Mouse (Mus musculus) CH12.LX (cell line): ENCODE data around the gene Zswim9. TPM values are rescaled to one million over a fixed set of nuclear protein-coding genes. Genes with fewer than 3 reads are reported as not detected.
A peak's percentile ranks its signal among the peaks of the same experiment; 100 is the strongest.

Source experiments
- DNase-seq: peaks from one replicate; pipeline ENCODE4 v3.0.0-alpha.2; 2013; ENCODE audit errors: extremely low read depth
- H3K27ac ChIP-seq: 2 replicates; pipeline ENCODE4 v1.5.1; 2012; ENCODE audit warnings: low read depth, mild to moderate bottlenecking, control low read depth, moderate library complexity; ENCODE audit not compliant: insufficient read depth
- H3K27me3 ChIP-seq: replicated peaks from 2 replicates; pipeline ENCODE3; 2012; ENCODE audit warnings: inconsistent platforms
- H3K36me3 ChIP-seq, 2 experiments: replicated peaks in 1 of 2; 2 replicates each; pipeline versions ENCODE3 to v1.6.1; 2012; ENCODE audit warnings: inconsistent platforms in 1 of 2, low read length in 1 of 2, mild to moderate bottlenecking in 1 of 2, mixed read lengths in 1 of 2, moderate library complexity in 1 of 2; ENCODE audit not compliant: control insufficient read depth in 1 of 2, insufficient read depth in 1 of 2
- H3K4me1 ChIP-seq, 2 experiments: 2 replicates each; pipeline ENCODE4 v1.6.1; 2012; ENCODE audit warnings: inconsistent platforms in 1 of 2, moderate library complexity in 1 of 2; ENCODE audit not compliant: insufficient read depth in 2 of 2, control insufficient read depth in 1 of 2
- H3K4me2 ChIP-seq: 2 replicates; pipeline ENCODE4 v1.6.1; 2012; ENCODE audit warnings: low read depth, mild to moderate bottlenecking, control low read depth; ENCODE audit not compliant: poor library complexity, insufficient read depth, severe bottlenecking
- H3K4me3 ChIP-seq, 3 experiments: fragments of 150-350 bp in 1 of 3; sonication (generic) in 1 of 3; replicated peaks in 1 of 3; 2 replicates each; pipeline versions ENCODE3 to v1.5.1; 2011 to 2012; ENCODE audit warnings: low read depth in 2 of 3, low read length in 2 of 3, mild to moderate bottlenecking in 2 of 3, moderate library complexity in 2 of 3, control low read depth in 1 of 3, improper control_type of control experiment in 1 of 3, inconsistent platforms in 1 of 3, mixed read lengths in 1 of 3; ENCODE audit not compliant: poor library complexity in 1 of 3
- H3K79me2 ChIP-seq: replicated peaks from 2 replicates; pipeline ENCODE4 v1.6.1; 2012; ENCODE audit warnings: mild to moderate bottlenecking, moderate library complexity; ENCODE audit not compliant: control insufficient read depth, poor library complexity, insufficient read depth, severe bottlenecking; ENCODE audit errors: extremely low read depth
- H3K9ac ChIP-seq: 2 replicates; pipeline ENCODE4 v1.6.1; 2012; ENCODE audit warnings: low read depth, mild to moderate bottlenecking, control low read depth, moderate library complexity; ENCODE audit not compliant: insufficient read depth
- H3K9me3 ChIP-seq: replicated peaks from 2 replicates; pipeline ENCODE3; 2012; ENCODE audit warnings: low read length, inconsistent platforms, mixed read lengths
- BHLHE40 ChIP-seq: IDR thresholded peaks from 2 replicates; pipeline ENCODE4 v1.6.1; 2011; ENCODE audit warnings: mild to moderate bottlenecking, low read depth, low read length, improper control_type of control experiment
- CHD2 ChIP-seq: IDR thresholded peaks from 2 replicates; pipeline ENCODE4 v1.6.1; 2011; ENCODE audit warnings: low read length, improper control_type of control experiment
- CTCF ChIP-seq, 2 experiments: IDR thresholded peaks in 1 of 2; conservative IDR thresholded peaks in 1 of 2; 2 replicates each; pipeline ENCODE4 v1.5.1; 2011 to 2012; ENCODE audit warnings: low read depth in 2 of 2, low read length in 2 of 2, improper control_type of control experiment in 1 of 2, inconsistent platforms in 1 of 2, mild to moderate bottlenecking in 1 of 2, moderate library complexity in 1 of 2
- E2F4 ChIP-seq: IDR thresholded peaks from 2 replicates; pipeline ENCODE4 v1.6.1; 2011; ENCODE audit warnings: low read depth, low read length, improper control_type of control experiment; ENCODE audit not compliant: insufficient replicate concordance
- EP300 ChIP-seq: IDR thresholded peaks from 2 replicates; pipeline ENCODE4 v1.6.1; 2011; ENCODE audit warnings: low read length, improper control_type of control experiment
- ETS1 ChIP-seq: conservative IDR thresholded peaks from 2 replicates; pipeline ENCODE4 v1.6.1; 2012; ENCODE audit warnings: low read depth, mild to moderate bottlenecking, inconsistent platforms, low read length, improper control_type of control experiment, moderate library complexity
- HCFC1 ChIP-seq: IDR thresholded peaks from 2 replicates; pipeline ENCODE4 v1.6.1; 2012; ENCODE audit warnings: low read depth, mild to moderate bottlenecking, inconsistent platforms, low read length, improper control_type of control experiment
- JUN ChIP-seq: IDR thresholded peaks from 2 replicates; pipeline ENCODE4 v1.6.1; 2011; ENCODE audit warnings: low read depth, mild to moderate bottlenecking, low read length, improper control_type of control experiment, moderate library complexity; ENCODE audit not compliant: insufficient read depth
- MAX ChIP-seq: IDR thresholded peaks from 2 replicates; pipeline ENCODE4 v1.6.1; 2011; ENCODE audit warnings: low read length, improper control_type of control experiment
- MAZ ChIP-seq: IDR thresholded peaks from 2 replicates; pipeline ENCODE4 v1.6.1; 2012; ENCODE audit warnings: low read depth, mild to moderate bottlenecking, inconsistent platforms, low read length, improper control_type of control experiment, moderate library complexity
- MEF2A ChIP-seq: IDR thresholded peaks from 2 replicates; pipeline ENCODE4 v1.6.1; 2014; ENCODE audit warnings: low read depth, mild to moderate bottlenecking, inconsistent platforms, low read length, improper control_type of control experiment, borderline replicate concordance
- MXI1 ChIP-seq: IDR thresholded peaks from 2 replicates; pipeline ENCODE4 v1.6.1; 2011; ENCODE audit warnings: mild to moderate bottlenecking, low read depth, low read length, improper control_type of control experiment
- MYC ChIP-seq: IDR thresholded peaks from 2 replicates; pipeline ENCODE4 v1.6.1; 2011; ENCODE audit warnings: low read depth, mild to moderate bottlenecking, improper control_type of control experiment, low read length
- NRF1 ChIP-seq: IDR thresholded peaks from 2 replicates; pipeline ENCODE4 v1.6.1; 2014; ENCODE audit warnings: low read depth, mild to moderate bottlenecking, inconsistent platforms, low read length, improper control_type of control experiment, moderate library complexity
- POLR2A ChIP-seq: IDR thresholded peaks from 2 replicates; pipeline ENCODE4 v1.6.1; 2011; ENCODE audit warnings: low read depth, mild to moderate bottlenecking, improper control_type of control experiment, low read length
- RCOR1 ChIP-seq: conservative IDR thresholded peaks from 2 replicates; pipeline ENCODE4 v1.6.1; 2012; ENCODE audit warnings: low read depth, mild to moderate bottlenecking, inconsistent platforms, low read length, improper control_type of control experiment
- SIN3A ChIP-seq: IDR thresholded peaks from 2 replicates; pipeline ENCODE4 v1.6.1; 2012; ENCODE audit warnings: low read length, improper control_type of control experiment, inconsistent platforms
- SMC3 ChIP-seq: IDR thresholded peaks from 2 replicates; pipeline ENCODE4 v1.6.1; 2011; ENCODE audit warnings: low read depth, low read length, improper control_type of control experiment
- TBP ChIP-seq: conservative IDR thresholded peaks from 2 replicates; pipeline ENCODE4 v1.6.1; 2011; ENCODE audit warnings: low read depth, low read length, improper control_type of control experiment
- TCF12 ChIP-seq: IDR thresholded peaks from 2 replicates; pipeline ENCODE4 v1.6.1; 2014; ENCODE audit warnings: low read depth, mild to moderate bottlenecking, inconsistent platforms, low read length, improper control_type of control experiment
- UBTF ChIP-seq: IDR thresholded peaks from 2 replicates; pipeline ENCODE4 v1.6.1; 2012; ENCODE audit warnings: low read depth, mild to moderate bottlenecking, inconsistent platforms, low read length, improper control_type of control experiment, moderate library complexity
- USF2 ChIP-seq: conservative IDR thresholded peaks from 2 replicates; pipeline ENCODE4 v1.6.1; 2011; ENCODE audit warnings: low read depth, low read length, improper control_type of control experiment
- ZC3H11A ChIP-seq: IDR thresholded peaks from 2 replicates; pipeline ENCODE4 v1.6.1; 2012; ENCODE audit warnings: low read depth, mild to moderate bottlenecking, inconsistent platforms, low read length, improper control_type of control experiment
- ZNF384 ChIP-seq: IDR thresholded peaks from 2 replicates; pipeline ENCODE4 v1.6.1; 2012; ENCODE audit warnings: low read depth, low read length, improper control_type of control experiment, inconsistent platforms
- dilution Hi-C: fragments of 300-500 bp; cut with MboI; formaldehyde crosslinking; loops from 2 replicates; pipeline ENCODE4 v1.14.3; 2020; ENCODE audit warnings: low sequenced_read_pairs; ENCODE audit not compliant: extremely low pct_unique_long_range_greater_than_20kb, extremely low pct_ligation_motif_present
- in situ Hi-C: fragments of 300-500 bp; cut with MboI; formaldehyde crosslinking; loops from 3 replicates; pipeline ENCODE4 v1.14.3; 2019; ENCODE audit warnings: low sequenced_read_pairs, low pct_ligation_motif_present, low pct_unique_long_range_greater_than_20kb, mixed read lengths
- polyA plus RNA-seq: library from polyadenylated mRNA; unstranded; fragments of >175 nt; gene quantifications from 2 replicates; pipeline ENCODE4 v1.2.1, GENCODE M21; 2012; ENCODE audit warnings: low read depth; ENCODE audit not compliant: insufficient read length
- total RNA-seq, 2 experiments: library from RNA; depleted of rRNA; stranded (reverse); fragments of 300-350 nt in 1 of 2; fragments of >200 nt in 1 of 2; gene quantifications; 2 replicates each; pipeline ENCODE4 v1.2.3; 2012 to 2014

Zswim9 gene
- total and polyA plus RNA-seq, 3 experiments = 1.3 to 5.5 (median 4.2) TPM

DNA sequence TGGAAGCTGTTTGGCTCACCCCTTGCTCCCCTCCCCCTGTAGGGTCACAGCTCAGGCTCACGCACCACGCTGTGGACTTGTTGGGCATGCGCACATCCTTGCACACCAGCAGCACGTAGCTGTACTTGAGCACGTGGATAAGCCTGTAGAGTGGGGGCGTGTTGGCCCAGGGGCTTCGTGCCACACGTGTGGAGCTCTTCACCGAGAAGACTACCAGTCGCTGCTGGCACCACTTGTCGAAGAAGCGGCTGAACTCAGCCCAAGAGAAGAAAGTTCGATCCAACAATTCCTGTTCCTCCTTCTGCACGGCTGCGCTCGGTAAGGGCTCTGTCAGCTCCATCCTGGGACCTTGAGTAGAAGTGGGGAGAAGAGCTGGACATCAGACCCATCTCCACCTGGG is 1.4 kb downstream of the Zswim9 start, which contains the start of gene Lig1:
Lig1 (plus strand) TSS at position 203 of the 400 bp plus-strand sequence.
- TF ChIP-seq POLR2A = no peak
- no peak for TF ChIP-seq ETS1
- TF ChIP-seq USF2 = no peak
- no peak for TF ChIP-seq NRF1
- no peak for TF ChIP-seq CTCF (conservative IDR thresholded peaks at IDR 0.05 in 1 of 2, IDR thresholded peaks at IDR 0.05 in 1 of 2; ENCODE audit: low read depth in 2 of 2, low read length in 2 of 2)
- TF ChIP-seq MXI1 = no peak
- no peak for TF ChIP-seq BHLHE40
- TF ChIP-seq MEF2A = no peak
- TF ChIP-seq UBTF = no peak
- TF ChIP-seq TBP = no peak
- TF ChIP-seq ZNF384 = no peak
- in situ Hi-C loops (loop anchor here (25.0 kb wide), 1 partner anchor 215 kb away; the partner anchor contains the start of gene Mzf1), dilution Hi-C loops (no loop called here)
- Histone ChIP-seq H3K36me3 (peaks cover 25 to 67% of the 10 kb centered on the region in 2 experiments), H3K79me2 (peaks cover 23% of the 10 kb centered on the region), H3K27ac (peak within 1 kb of the TSS; percentile 89; the same call in 1 of the 2 replicates), H3K4me1 (peaks cover 9 to 19% of the 10 kb centered on the region in 2 experiments), H3K4me2 (peak within 1 kb of the TSS; percentile 45), H3K27me3 (no peaks in the 10 kb centered on the region), H3K4me3 (peak within 1 kb of the TSS; percentile 75 to 98 (median 76)), H3K9ac (peak within 1 kb of the TSS; percentile 93), H3K9me3 (no peaks in the 10 kb centered on the region)
- DNase-seq = no peak

- in situ Hi-C loops (no loop called here), dilution Hi-C loops (no loop called here)
- no peak overlapping the region for H3K4me2 ChIP-seq
- H3K4me1 ChIP-seq = peaks cover 4 to 13% of the 10 kb centered on the region in 2 experiments; a peak in 3 of 4 replicates
- no peak overlapping the region for H3K27ac ChIP-seq
- peaks cover 11 to 46% of the 10 kb centered on the region in 2 experiments for H3K36me3 ChIP-seq
- TF ChIP-seq E2F4 = no peak
- no peak for TF ChIP-seq MAZ
- TF ChIP-seq ZC3H11A = no peak
- no peak for TF ChIP-seq MAX
- TF ChIP-seq POLR2A = no peak
- no peak for TF ChIP-seq MYC
- no peak for TF ChIP-seq JUN
- no peak for TF ChIP-seq RCOR1
- no peak for TF ChIP-seq CHD2
- no peak for TF ChIP-seq HCFC1
- no peak for TF ChIP-seq EP300
- TF ChIP-seq CTCF (conservative IDR thresholded peaks at IDR 0.05 in 1 of 2, IDR thresholded peaks at IDR 0.05 in 1 of 2; ENCODE audit: low read depth in 2 of 2, low read length in 2 of 2) = no peak
- no peak for TF ChIP-seq NRF1
- TF ChIP-seq SMC3 = no peak
- no peak for TF ChIP-seq TCF12
- TF ChIP-seq SIN3A = no peak
- H3K79me2 ChIP-seq = no peaks in the 10 kb centered on the region
- H3K9me3 ChIP-seq = no peaks in the 10 kb centered on the region
- H3K4me3 ChIP-seq = no peak overlapping the region
- H3K27me3 ChIP-seq = no peaks in the 10 kb centered on the region
- no peak for DNase-seq
- H3K9ac ChIP-seq = no peak overlapping the region
Observed at GRCm38 (mm10) chr7:13271704-13272103, 6.8 kb downstream of the Zswim9 start.
